Mouse (Mus musculus) forebrain, embryonic 15.5 days (tissue): ENCODE data around the gene D10Jhu81e. TPM values are rescaled to one million over a fixed set of nuclear protein-coding genes. Genes with fewer than 3 reads are reported as not detected.

ENCODE experiments used
- ATAC-seq: fragments of 200-750 bp; cut with Nextera tagmentation; replicated peaks from 2 replicates; pipeline ENCODE4 v1.8.0; 2017; ENCODE audit warnings: mild to moderate bottlenecking, moderate TSS enrichment, moderate library complexity
- H3K27ac ChIP-seq: fragments of 300-500 bp; sonication (generic); replicated peaks from 2 replicates; pipeline ENCODE4 v1.5.1; 2015; ENCODE audit warnings: mild to moderate bottlenecking, inconsistent platforms
- H3K27me3 ChIP-seq: fragments of 300-500 bp; sonication (generic); 2 replicates; pipeline ENCODE4 v1.6.1; 2015; ENCODE audit warnings: inconsistent platforms
- H3K36me3 ChIP-seq: fragments of 300-500 bp; sonication (generic); 2 replicates; pipeline ENCODE4 v1.6.1; 2015; ENCODE audit warnings: mild to moderate bottlenecking, inconsistent platforms
- H3K4me1 ChIP-seq: fragments of 300-500 bp; sonication (generic); 2 replicates; pipeline ENCODE4 v1.6.1; 2015; ENCODE audit warnings: inconsistent platforms
- H3K4me2 ChIP-seq: fragments of 300-500 bp; sonication (generic); replicated peaks from 2 replicates; pipeline ENCODE4 v1.6.1; 2015; ENCODE audit warnings: mild to moderate bottlenecking, inconsistent platforms
- H3K4me3 ChIP-seq: fragments of 300-500 bp; sonication (generic); 2 replicates; pipeline ENCODE4 v1.5.1; 2015; ENCODE audit warnings: mild to moderate bottlenecking, inconsistent platforms
- H3K9ac ChIP-seq: fragments of 300-500 bp; sonication (generic); replicated peaks from 2 replicates; pipeline ENCODE4 v1.6.1; 2015; ENCODE audit warnings: mild to moderate bottlenecking, inconsistent platforms
- H3K9me3 ChIP-seq: fragments of 300-500 bp; sonication (generic); 2 replicates; pipeline ENCODE4 v1.6.1; 2016; ENCODE audit warnings: inconsistent platforms
- WGBS: fragments of 180-500 bp; shearing (Covaris S2); methylation state at CpG from one replicate; pipeline ENCODE4 v1.1.7; 2015; ENCODE audit warnings: mixed read lengths; 5-methylcytosine and 5-hydroxymethylcytosine counted together
- polyA plus RNA-seq: library from polyadenylated mRNA; unstranded; fragments of >200 nt; fragmentation: Nextera tagmentation; extraction: Ambion mirVana; gene quantifications from 2 replicates; pipeline ENCODE4 v1.2.1, GENCODE M21; 2015

D10Jhu81e gene
- polyA plus RNA-seq, 1 experiment from 2014 or later = 26.8 TPM

- WGBS = 77% methylated on average over 11 of the region's 11 CpGs
- H3K27ac ChIP-seq = no peak overlapping the region
- no peaks in the 10 kb centered on the region for H3K9me3 ChIP-seq
Observed at GRCm38 (mm10) chr10:78139572-78140250, 29.9 kb downstream of the D10Jhu81e start.

GRCm38 (mm10) chr10:78138812-78139523 lies 30.6 kb downstream of the D10Jhu81e start:
- H3K4me2 ChIP-seq = no peak overlapping the region
- no peak overlapping the region for H3K4me3 ChIP-seq
- H3K9me3 ChIP-seq = no peaks in the 10 kb centered on the region
- no peaks in the 10 kb centered on the region for H3K27me3 ChIP-seq
- 66% methylated on average over 14 of the region's 14 CpGs for WGBS
- H3K4me1 ChIP-seq = peaks cover 10% of the 10 kb centered on the region; the same call in 1 of the 2 replicates
- no peak overlapping the region for H3K9ac ChIP-seq
- no peak overlapping the region for H3K27ac ChIP-seq
- ATAC-seq = no peak
- no peaks in the 10 kb centered on the region for H3K36me3 ChIP-seq

More at GRCm38 (mm10) chr10:78139572-78140250, 29.9 kb downstream of the D10Jhu81e start:
- H3K9ac ChIP-seq = no peak overlapping the region
- H3K4me3 ChIP-seq = no peak overlapping the region
- H3K4me2 ChIP-seq = no peak overlapping the region
- no peaks in the 10 kb centered on the region for H3K27me3 ChIP-seq
- H3K4me1 ChIP-seq = peaks cover 10% of the 10 kb centered on the region; the same call in 1 of the 2 replicates
- no peak for ATAC-seq
- H3K36me3 ChIP-seq = no peaks in the 10 kb centered on the region

GRCm38 (mm10) chr10:78137191-78137590 lies 32.4 kb downstream of the D10Jhu81e start:
- H3K9me3 ChIP-seq = no peaks in the 10 kb centered on the region
- WGBS = 90% methylated on average over 3 of the region's 3 CpGs
- no peak overlapping the region for H3K9ac ChIP-seq
- no peaks in the 10 kb centered on the region for H3K27me3 ChIP-seq
- H3K4me3 ChIP-seq = no peak overlapping the region
- H3K36me3 ChIP-seq = no peaks in the 10 kb centered on the region
- no peak overlapping the region for H3K27ac ChIP-seq
- H3K4me1 ChIP-seq = peaks cover 10% of the 10 kb centered on the region; the same call in 1 of the 2 replicates
- no peak for ATAC-seq
- no peak overlapping the region for H3K4me2 ChIP-seq

- peaks cover 10% of the 10 kb centered on the region; the same call in 1 of the 2 replicates for H3K4me1 ChIP-seq
- no peaks in the 10 kb centered on the region for H3K9me3 ChIP-seq
- H3K4me2 ChIP-seq = no peak overlapping the region
- H3K4me3 ChIP-seq = no peak overlapping the region
- 86% methylated on average over 5 of the region's 5 CpGs for WGBS
- no peak overlapping the region for H3K27ac ChIP-seq
- ATAC-seq = no peak
- no peaks in the 10 kb centered on the region for H3K36me3 ChIP-seq
- H3K27me3 ChIP-seq = no peaks in the 10 kb centered on the region
- no peak overlapping the region for H3K9ac ChIP-seq
Observed at GRCm38 (mm10) chr10:78135947-78136346, 33.6 kb downstream of the D10Jhu81e start.

- H3K9ac ChIP-seq = no peak overlapping the region
- no peaks in the 10 kb centered on the region for H3K27me3 ChIP-seq
- H3K4me2 ChIP-seq = peak overlapping the region; percentile 20; the same call in 1 of the 2 replicates
- H3K4me3 ChIP-seq = no peak overlapping the region
- H3K27ac ChIP-seq = no peak overlapping the region
- WGBS = 10% methylated on average over 14 of the region's 14 CpGs
- no peaks in the 10 kb centered on the region for H3K36me3 ChIP-seq
- H3K4me1 ChIP-seq = peaks cover 10% of the 10 kb centered on the region; the same call in 1 of the 2 replicates
- peak; percentile 51; the same call in 1 of the 2 replicates for ATAC-seq
- H3K9me3 ChIP-seq = no peaks in the 10 kb centered on the region
Observed at GRCm38 (mm10) chr10:78134975-78135798, 34.4 kb downstream of the D10Jhu81e start.

- Histone ChIP-seq H3K27me3 (no peaks in the 10 kb centered on the region), H3K27ac (no peak overlapping the region), H3K9ac (no peak overlapping the region), H3K4me1 (peaks cover 10% of the 10 kb centered on the region; the same call in 1 of the 2 replicates), H3K36me3 (no peaks in the 10 kb centered on the region), H3K4me2 (no peak overlapping the region), H3K4me3 (no peak overlapping the region), H3K9me3 (no peaks in the 10 kb centered on the region)
- ATAC-seq = no peak
- WGBS = 80% methylated on average over 4 of the region's 4 CpGs
Observed at GRCm38 (mm10) chr10:78134400-78134799, 35.2 kb downstream of the D10Jhu81e start.

- H3K4me2 ChIP-seq = no peak overlapping the region
- WGBS = 69% methylated on average over 4 of the region's 4 CpGs
- no peak overlapping the region for H3K9ac ChIP-seq
Observed at GRCm38 (mm10) chr10:78129998-78130397, 39.6 kb downstream of the D10Jhu81e start.

GRCm38 (mm10) chr10:78129423-78129822 lies 40.2 kb downstream of the D10Jhu81e start:
- Histone ChIP-seq H3K4me2 (no peak overlapping the region), H3K9ac (no peak overlapping the region), H3K4me1 (no peaks in the 10 kb centered on the region), H3K9me3 (no peaks in the 10 kb centered on the region), H3K36me3 (no peaks in the 10 kb centered on the region), H3K27ac (no peak overlapping the region), H3K4me3 (no peak overlapping the region), H3K27me3 (no peaks in the 10 kb centered on the region)
- 61% methylated on average over 11 of the region's 11 CpGs for WGBS
- ATAC-seq = no peak

More at GRCm38 (mm10) chr10:78129998-78130397, 39.6 kb downstream of the D10Jhu81e start:
- ATAC-seq = no peak
- H3K27me3 ChIP-seq = no peaks in the 10 kb centered on the region
- H3K9me3 ChIP-seq = no peaks in the 10 kb centered on the region
- peaks cover 2% of the 10 kb centered on the region; the same call in 1 of the 2 replicates for H3K4me1 ChIP-seq
- no peak overlapping the region for H3K27ac ChIP-seq
- H3K4me3 ChIP-seq = no peak overlapping the region
- H3K36me3 ChIP-seq = no peaks in the 10 kb centered on the region

GRCm38 (mm10) chr10:78128647-78129046 lies 40.9 kb downstream of the D10Jhu81e start:
- ATAC-seq = no peak
- no peak overlapping the region for H3K27ac ChIP-seq
- no peaks in the 10 kb centered on the region for H3K9me3 ChIP-seq
- H3K4me3 ChIP-seq = no peak overlapping the region
- no peak overlapping the region for H3K4me2 ChIP-seq
- WGBS = 95% methylated on average over 2 of the region's 2 CpGs
- no peaks in the 10 kb centered on the region for H3K4me1 ChIP-seq
- H3K9ac ChIP-seq = no peak overlapping the region
- H3K36me3 ChIP-seq = no peaks in the 10 kb centered on the region
- H3K27me3 ChIP-seq = no peaks in the 10 kb centered on the region

GRCm38 (mm10) chr10:78127931-78128330 lies 41.7 kb downstream of the D10Jhu81e start:
- H3K27ac ChIP-seq = no peak overlapping the region
- H3K27me3 ChIP-seq = no peaks in the 10 kb centered on the region
- H3K4me3 ChIP-seq = no peak overlapping the region
- no peaks in the 10 kb centered on the region for H3K36me3 ChIP-seq
- WGBS = 80% methylated on average over 1 of the region's 1 CpGs
- H3K4me1 ChIP-seq = no peaks in the 10 kb centered on the region
- no peaks in the 10 kb centered on the region for H3K9me3 ChIP-seq
- no peak overlapping the region for H3K9ac ChIP-seq
- H3K4me2 ChIP-seq = no peak overlapping the region
- ATAC-seq = no peak

- H3K27ac ChIP-seq = no peak overlapping the region
- no peaks in the 10 kb centered on the region for H3K36me3 ChIP-seq
- WGBS = 71% methylated on average over 9 of the region's 9 CpGs
- ATAC-seq = no peak
- no peaks in the 10 kb centered on the region for H3K9me3 ChIP-seq
- H3K27me3 ChIP-seq = no peaks in the 10 kb centered on the region
- H3K4me1 ChIP-seq = no peaks in the 10 kb centered on the region
- H3K4me3 ChIP-seq = no peak overlapping the region
- no peak overlapping the region for H3K4me2 ChIP-seq
- no peak overlapping the region for H3K9ac ChIP-seq
Observed at GRCm38 (mm10) chr10:78127046-78127870, 42.3 kb downstream of the D10Jhu81e start.
